ENCODE assay signal across 11 mouse cellular contexts in the genomic region with DNA sequence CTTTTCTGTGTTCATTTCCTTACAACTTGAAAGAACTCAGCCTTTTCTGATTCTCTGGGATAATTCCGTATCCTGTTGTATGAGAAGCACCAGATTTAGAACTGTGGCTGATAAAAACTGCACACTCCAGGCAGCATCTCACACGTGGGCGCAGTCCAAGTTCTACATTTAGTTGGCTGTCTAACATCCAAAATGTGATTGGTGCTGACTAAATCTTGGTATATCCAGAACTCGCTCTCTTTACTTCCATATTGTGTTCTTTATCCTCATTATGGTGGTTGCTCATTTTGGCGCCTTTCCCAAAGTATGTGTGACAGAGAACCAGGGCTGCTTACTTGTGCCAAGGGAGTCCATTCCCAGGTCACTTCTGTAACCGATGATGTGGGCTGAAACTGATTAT. TPM values are rescaled to one million over a fixed set of nuclear protein-coding genes. Genes with fewer than 3 reads are reported as not detected.
DNase-seq lines count a peak whose midpoint lies in the region; ATAC-seq and TF ChIP-seq lines count a peak whose summit lies in the region.
"Had no signal": no experiment of that assay in that cellular context is flagged by ENCODE, and none has a peak within 500 bp of the region (broad histone marks: within the 10 kb centered on the region; RNA-seq: fewer than 3 reads in every experiment).

No protein-coding gene starts in this region.

- no peaks in the 10 kb centered on the region for H3K36me3 ChIP-seq in forebrain, embryonic 12.5 days (replicated peaks)
- H3K36me3 ChIP-seq: limb, embryonic 12.5 days had no signal

- H3K27me3 ChIP-seq in forebrain, embryonic 12.5 days, result no peaks in the 10 kb centered on the region
- H3K27me3 ChIP-seq: limb, embryonic 12.5 days; megakaryocyte, embryonic 14.5 days had no signal

- intact Hi-C loops in gastrocnemius, adult 2 months (cut with DNase I), result no loop called here

- no peak overlapping the region for H3K4me2 ChIP-seq in forebrain, embryonic 12.5 days
- H3K4me2 ChIP-seq: limb, embryonic 12.5 days had no signal

- no peaks in the 10 kb centered on the region for H3K9me3 ChIP-seq in forebrain, embryonic 12.5 days
- H3K9me3 ChIP-seq: limb, embryonic 12.5 days; megakaryocyte, embryonic 14.5 days had no signal

- peak overlapping the region; percentile 94 for H3K27ac ChIP-seq in gastrocnemius, adult 2 months
- H3K27ac ChIP-seq in forebrain, embryonic 12.5 days, result no peak overlapping the region
- H3K27ac ChIP-seq: limb, embryonic 12.5 days had no signal

- TF ChIP-seq CTCF in gastrocnemius, adult 2 months (IDR thresholded peaks at IDR 0.05), result no peak

- H3K9ac ChIP-seq in forebrain, embryonic 12.5 days, result no peak overlapping the region
- H3K9ac ChIP-seq: limb, embryonic 12.5 days had no signal

- WGBS in forebrain, embryonic 12.5 days, result 85% methylated on average over 6 of the region's 6 CpGs

- no peak for DNase-seq in gastrocnemius, adult 2 months
- DNase-seq in gastrocnemius, adult 18-20 months (ENCODE audit: low spot score), result no peak
- peak; percentile 89 for DNase-seq in brain, adult 2 months (ENCODE audit: low read depth, low spot score)
- peak; percentile 74 for DNase-seq in frontal cortex, adult 2 months (ENCODE audit: extremely low spot score in 1 of 2, low spot score in 1 of 2)
- peak; percentile 32 to 48 for DNase-seq in left cerebral cortex, adult 9 months (ENCODE audit: low spot score in 2 of 2)
- DNase-seq in kidney, postnatal 14 days, result no peak
- DNase-seq: thymus, adult 2 months had no signal

- H3K4me3 ChIP-seq in gastrocnemius, adult 2 months, result peak overlapping the region; percentile 1; the same call in 1 of the 2 replicates
- no peak overlapping the region for H3K4me3 ChIP-seq in forebrain, embryonic 12.5 days (replicated peaks)
- H3K4me3 ChIP-seq: limb, embryonic 12.5 days; megakaryocyte, embryonic 14.5 days had no signal

- no peak for ATAC-seq in erythroid progenitor cell, adult 5-6 weeks (replicated peaks; ENCODE audit: low FRiP score, poor library complexity, severe bottlenecking)
- ATAC-seq in forebrain, embryonic 12.5 days (ENCODE audit: low FRiP score), result no peak

- H3K4me1 ChIP-seq in forebrain, embryonic 12.5 days, result peaks cover 7% of the 10 kb centered on the region

RNA-seq across cellular contexts. Expression of a gene that starts 2.6 kb away (rescaled TPM):
- 10 to 100 TPM; 32.8 to 37.8 TPM for total RNA-seq in gastrocnemius, adult 2 months (2021)
- 10 to 100 TPM; 37.6 to 39.1 TPM for total RNA-seq in gastrocnemius, adult 18-20 months (2021)
- 45.1 and 46.9 TPM in 2 replicates for polyA plus RNA-seq in frontal cortex, adult 2 months (2012; rRNA removed)
- total RNA-seq in erythroid progenitor cell, adult 5-6 weeks (2015; ENCODE audit: low replicate concordance), result 3.8 and 10.1 TPM in 2 replicates
- total RNA-seq in erythroid progenitor cell, adult 5-6 weeks (2017; ENCODE audit: low replicate concordance), result 3.3 and 5.4 TPM in 2 replicates
- polyA plus RNA-seq in forebrain, embryonic 12.5 days (2016; fragmentation: Nextera tagmentation; extraction: Ambion mirVana), result 19.8 and 20.5 TPM in 2 replicates

Comparison
In these comparisons a context has a peak if more than half of its experiments do, and no peak if none do; other contexts are left out.
1. DNase-seq: peak in brain, adult 2 months (single experiment), frontal cortex, adult 2 months (2 of 2) and left cerebral cortex, adult 9 months (2 of 2); none in gastrocnemius, adult 2 months (single experiment), gastrocnemius, adult 18-20 months (single experiment) and kidney, postnatal 14 days (single experiment).